Mouse (Mus musculus) small intestine, adult 2 months (tissue): Measurements from ENCODE around the gene Gm7029. TPM values are rescaled to one million over a fixed set of nuclear protein-coding genes. Genes with fewer than 3 reads are reported as not detected.

ENCODE experiments used
- H3K27ac ChIP-seq: fragments of 200-500 bp; 2 replicates; pipeline ENCODE4 v1.5.1; 2012; ENCODE audit warnings: low read depth, low read length, control low read depth, inconsistent platforms; ENCODE audit not compliant: insufficient read depth
- H3K27me3 ChIP-seq: fragments of 200-500 bp; 2 replicates; pipeline ENCODE4 v1.6.1; 2012; ENCODE audit warnings: mild to moderate bottlenecking, moderate library complexity, low read length, inconsistent platforms; ENCODE audit not compliant: control insufficient read depth, insufficient read depth
- H3K36me3 ChIP-seq: fragments of 200-500 bp; 2 replicates; pipeline ENCODE4 v1.6.1; 2012; ENCODE audit warnings: mild to moderate bottlenecking, low read length, control low read depth, inconsistent platforms; ENCODE audit not compliant: control insufficient read depth, insufficient read depth
- H3K4me1 ChIP-seq: fragments of 200-500 bp; 2 replicates; pipeline ENCODE4 v1.6.1; 2012; ENCODE audit warnings: low read length, inconsistent platforms, mixed read lengths; ENCODE audit not compliant: control insufficient read depth, insufficient read depth, insufficient read length
- H3K4me3 ChIP-seq: fragments of 200-500 bp; 2 replicates; pipeline ENCODE4 v1.5.1; 2012; ENCODE audit warnings: low read depth, mild to moderate bottlenecking, control low read depth, inconsistent platforms, low read length, moderate library complexity
- CTCF ChIP-seq: fragments of 200-500 bp; IDR thresholded peaks from 2 replicates; pipeline ENCODE4 v1.5.1; 2012; ENCODE audit warnings: low read depth, mild to moderate bottlenecking, control low read depth, inconsistent platforms, low read length, moderate library complexity, mixed read lengths; ENCODE audit not compliant: insufficient replicate concordance, insufficient read length; ENCODE audit errors: extremely low read depth
- POLR2A ChIP-seq: fragments of 200-500 bp; IDR thresholded peaks from 2 replicates; pipeline ENCODE4 v1.6.1; 2012; ENCODE audit warnings: low read depth, mild to moderate bottlenecking, control low read depth, inconsistent platforms, low read length, moderate library complexity
- WGBS: fragments of 180-500 bp; shearing (Covaris S2); methylation state at CpG from one replicate; pipeline ENCODE4 v1.1.7; 2018; 5-methylcytosine and 5-hydroxymethylcytosine counted together
- polyA plus RNA-seq: library from polyadenylated mRNA; depleted of rRNA; stranded (reverse); fragments of >200 nt; gene quantifications from 2 replicates; pipeline ENCODE4 v1.2.3, GENCODE M21; 2012

The Gm7029 gene
- polyA plus RNA-seq, 1 experiment: not detected

GRCm38 (mm10) chr17:33915671-33916250 is 42.1 kb downstream of the Gm7029 start, which contains the start of the genes Tapbp and Zbtb22:
Tapbp (plus strand) TSS chr17:33915899.
Zbtb22 (plus strand) TSS chr17:33915904.
- no peaks in the 10 kb centered on the region for H3K27me3 ChIP-seq
- peak within 1 kb of the TSS; percentile 3; the same call in 1 of the 2 replicates for H3K27ac ChIP-seq
- peaks cover 40% of the 10 kb centered on the region for H3K36me3 ChIP-seq
- WGBS: under 1% methylated on average over 34 of the region's 34 CpGs
- H3K4me3 ChIP-seq: peak within 1 kb of the TSS; percentile 60
- TF ChIP-seq CTCF (no peak), POLR2A (no peak; the same call in 1 of the 2 replicates)
- peaks cover 20% of the 10 kb centered on the region for H3K4me1 ChIP-seq

GRCm38 (mm10) chr17:33916294-33916693 is 42.7 kb downstream of the Gm7029 start:
- no peaks in the 10 kb centered on the region for H3K27me3 ChIP-seq
- WGBS: 2% methylated on average over 20 of the region's 20 CpGs
- H3K36me3 ChIP-seq: peaks cover 41% of the 10 kb centered on the region
- H3K27ac ChIP-seq: no peak overlapping the region
- H3K4me3 ChIP-seq: peak overlapping the region; percentile 60
- TF ChIP-seq CTCF: no peak
- no peak for TF ChIP-seq POLR2A
- peaks cover 24% of the 10 kb centered on the region for H3K4me1 ChIP-seq

- Histone ChIP-seq H3K27ac (no peak overlapping the region), H3K4me1 (peaks cover 24% of the 10 kb centered on the region), H3K27me3 (no peaks in the 10 kb centered on the region), H3K4me3 (peak overlapping the region; percentile 42), H3K36me3 (peaks cover 39% of the 10 kb centered on the region)
- no peak for TF ChIP-seq CTCF
- 82% methylated on average over 31 of the region's 31 CpGs for WGBS
Observed at GRCm38 (mm10) chr17:33916847-33917655, 43.4 kb downstream of the Gm7029 start.

GRCm38 (mm10) chr17:33917656-33918292 is 44.1 kb downstream of the Gm7029 start:
- Histone ChIP-seq H3K4me3 (no peak overlapping the region), H3K4me1 (peaks cover 26% of the 10 kb centered on the region), H3K36me3 (peaks cover 36% of the 10 kb centered on the region), H3K27ac (no peak overlapping the region), H3K27me3 (no peaks in the 10 kb centered on the region)
- no peak for TF ChIP-seq POLR2A
- TF ChIP-seq CTCF: no peak
- 85% methylated on average over 18 of the region's 18 CpGs for WGBS

- H3K27me3 ChIP-seq: no peaks in the 10 kb centered on the region
- 49% methylated on average over 37 of the region's 37 CpGs for WGBS
- H3K36me3 ChIP-seq: peaks cover 31% of the 10 kb centered on the region
- H3K27ac ChIP-seq: peak overlapping the region; percentile 95
- peak overlapping the region; percentile 82; the same call in 1 of the 2 replicates for H3K4me3 ChIP-seq
- peaks cover 26% of the 10 kb centered on the region for H3K4me1 ChIP-seq
- TF ChIP-seq CTCF (no peak), POLR2A (no peak)
Observed at GRCm38 (mm10) chr17:33918293-33919203, 44.9 kb downstream of the Gm7029 start.

- peaks cover 26% of the 10 kb centered on the region for H3K4me1 ChIP-seq
- WGBS: under 1% methylated on average over 52 of the region's 52 CpGs
- peak; percentile 47; the same call in 1 of the 2 replicates for TF ChIP-seq POLR2A
- no peak; the same call in 1 of the 2 replicates for TF ChIP-seq CTCF
Observed at GRCm38 (mm10) chr17:33919351-33920281, 46.0 kb downstream of the Gm7029 start.

More at GRCm38 (mm10) chr17:33919351-33920281, 46.0 kb downstream of the Gm7029 start:
- Histone ChIP-seq H3K4me3 (peak overlapping the region; percentile 82), H3K27me3 (no peaks in the 10 kb centered on the region), H3K27ac (peak overlapping the region; percentile 95), H3K36me3 (peaks cover 23% of the 10 kb centered on the region)
